Mouse (Mus musculus): ENCODE data around the gene Figla.

The Figla gene

GRCm38 (mm10) chr6:86028601-86029322 is 12.8 kb downstream of the Figla start, which contains the start of gene Add2:
Add2 (plus strand) TSS chr6:86028681.
- DNase-seq, result peak; percentile 87

GRCm38 (mm10) chr6:86029323-86029713 is 13.3 kb downstream of the Figla start:
- no peak for DNase-seq

- DNase-seq, result no peak
These were observed 15.6 kb downstream of the Figla start for GRCm38 (mm10) chr6:86031527-86031926.

- DNase-seq, result no peak
These were observed 17.7 kb downstream of the Figla start for GRCm38 (mm10) chr6:86033635-86034034.

- no peak for DNase-seq
These were observed 22.9 kb downstream of the Figla start for GRCm38 (mm10) chr6:86038901-86039300.

- no peak for DNase-seq
These were observed 24.2 kb downstream of the Figla start for GRCm38 (mm10) chr6:86040140-86040539.

GRCm38 (mm10) chr6:86047510-86047909 is 31.5 kb downstream of the Figla start:
- no peak for DNase-seq

GRCm38 (mm10) chr6:86048509-86048908 is 32.5 kb downstream of the Figla start:
- DNase-seq, result no peak

GRCm38 (mm10) chr6:86050586-86051268 is 34.8 kb downstream of the Figla start:
- DNase-seq, result no peak

- DNase-seq, result peak; percentile 70
These were observed 36.1 kb downstream of the Figla start for GRCm38 (mm10) chr6:86052032-86052459.

GRCm38 (mm10) chr6:86052556-86052955 is 36.6 kb downstream of the Figla start:
- DNase-seq, result peak; percentile 34

GRCm38 (mm10) chr6:86053099-86053498 is 37.1 kb downstream of the Figla start:
- peak; percentile 39 for DNase-seq

- no peak for DNase-seq
These were observed 37.6 kb downstream of the Figla start for GRCm38 (mm10) chr6:86053594-86053993.

- DNase-seq, result peak; percentile 57
These were observed 42.5 kb downstream of the Figla start for GRCm38 (mm10) chr6:86058475-86058874.

GRCm38 (mm10) chr6:86059151-86059853 is 43.3 kb downstream of the Figla start:
- peak; percentile 56 for DNase-seq

- no peak for DNase-seq
These were observed 44.2 kb downstream of the Figla start for GRCm38 (mm10) chr6:86060170-86060569.

- no peak for DNase-seq
These were observed 46.3 kb downstream of the Figla start for GRCm38 (mm10) chr6:86062226-86062625.

- no peak for DNase-seq
These were observed 46.7 kb downstream of the Figla start for GRCm38 (mm10) chr6:86062684-86063083.

GRCm38 (mm10) chr6:86064318-86065016 is 48.5 kb downstream of the Figla start:
- DNase-seq, result peak; percentile 48

- no peak for DNase-seq
These were observed 50.8 kb downstream of the Figla start for GRCm38 (mm10) chr6:86066727-86067126.

GRCm38 (mm10) chr6:86067145-86067544 is 51.2 kb downstream of the Figla start:
- no peak for DNase-seq

GRCm38 (mm10) chr6:86069009-86069408 is 53.0 kb downstream of the Figla start:
- no peak for DNase-seq

GRCm38 (mm10) chr6:86069856-86070255 is 53.9 kb downstream of the Figla start:
- no peak for DNase-seq

All from embryo, embryonic 11 days (tissue).